Mouse (Mus musculus): ENCODE results near the gene Tcf20.

Gene Tcf20

DNA sequence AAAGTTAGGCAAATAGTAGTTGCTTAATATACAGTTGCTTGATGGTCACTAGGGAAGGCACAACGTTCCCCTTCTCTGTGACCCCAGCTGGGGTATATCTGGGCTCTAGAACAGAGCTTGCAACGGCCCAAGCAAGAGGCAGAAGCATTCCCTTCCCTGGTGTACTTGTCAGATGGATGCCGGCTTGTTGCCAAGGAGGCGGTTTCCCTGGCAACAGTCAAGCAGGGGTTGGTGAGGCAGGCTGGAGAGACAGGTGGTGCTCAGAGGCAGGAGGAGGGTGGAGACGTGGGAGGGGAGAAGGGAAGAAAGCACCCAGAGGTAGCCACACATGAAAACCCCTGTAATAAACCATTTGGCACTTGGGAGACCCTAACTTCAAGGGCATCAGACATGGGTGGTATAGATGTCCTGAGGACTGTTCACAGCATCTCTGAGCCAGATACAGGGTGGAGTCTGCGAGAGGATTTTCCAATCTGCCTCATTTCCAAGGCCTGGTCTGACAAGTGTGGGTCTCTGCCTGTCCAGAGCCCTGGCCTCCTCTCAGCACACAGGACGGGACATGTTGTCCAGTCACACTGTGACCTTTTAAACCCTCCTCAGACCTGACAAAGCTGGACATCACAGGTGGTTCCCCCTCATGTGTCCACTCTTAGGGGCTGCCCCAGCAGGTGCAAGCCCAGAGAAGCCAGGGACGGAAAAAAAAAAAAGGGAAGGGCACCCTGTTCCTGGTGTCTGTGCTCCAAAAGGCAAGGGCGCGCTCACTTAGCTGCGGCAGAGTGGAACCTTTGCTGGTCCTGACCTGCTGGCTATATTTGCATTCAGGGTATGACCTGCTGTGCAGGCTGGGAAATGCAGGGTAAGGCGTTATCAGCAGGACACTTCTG, 15.2 kb upstream of the Tcf20 start:
- in situ Hi-C loops (cut with MboI; ENCODE audit: low pct_unique_long_range_greater_than_20kb in 1 of 2, low sequenced_read_pairs in 2 of 2, unreplicated experiment in 1 of 2) = no loop called here

DNA sequence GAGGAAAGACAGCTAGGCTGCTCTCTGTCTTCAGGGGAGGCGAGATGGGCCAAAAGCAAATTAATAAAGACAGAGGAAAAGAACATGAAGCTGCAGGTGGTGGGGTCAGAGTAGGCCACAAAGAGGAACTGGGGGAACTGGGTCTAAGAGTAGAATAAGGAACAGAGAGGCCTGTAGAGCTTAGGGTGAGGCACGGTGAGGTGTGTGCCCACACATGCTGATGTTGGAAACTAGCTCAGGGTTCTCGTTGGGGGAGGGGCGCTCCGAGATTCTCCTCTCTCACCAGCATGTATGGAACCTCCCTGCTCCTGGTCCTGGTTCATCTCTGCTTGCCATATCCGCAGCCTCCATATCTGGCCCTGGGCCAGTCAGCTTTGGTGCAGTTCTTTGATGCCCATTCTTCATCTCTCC, 11.1 kb upstream of the Tcf20 start:
- in situ Hi-C loops (cut with MboI; ENCODE audit: low pct_unique_long_range_greater_than_20kb in 1 of 2, low sequenced_read_pairs in 2 of 2, unreplicated experiment in 1 of 2) = no loop called here

DNA sequence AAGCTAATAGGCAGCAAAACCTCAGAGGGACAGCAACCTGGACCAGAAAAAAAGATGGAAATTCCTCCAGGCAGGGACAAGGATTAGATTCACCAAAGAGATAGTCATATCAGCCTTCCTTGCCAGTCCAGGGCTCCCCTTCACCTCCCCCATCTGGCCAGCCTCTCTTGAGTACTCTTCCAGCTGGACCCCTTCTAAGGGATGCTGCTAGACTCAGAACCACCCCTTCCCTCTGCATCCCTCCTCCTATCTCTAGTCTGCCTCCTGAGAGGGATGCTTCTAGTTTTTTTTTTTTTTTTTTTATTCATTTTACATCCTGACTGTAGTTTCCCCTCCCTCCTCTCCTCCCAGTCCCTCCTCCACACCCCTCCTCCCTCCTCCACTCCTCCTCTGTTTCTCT, 8.8 kb upstream of the Tcf20 start:
- in situ Hi-C loops (cut with MboI; ENCODE audit: low pct_unique_long_range_greater_than_20kb in 1 of 2, low sequenced_read_pairs in 2 of 2, unreplicated experiment in 1 of 2) = no loop called here

DNA sequence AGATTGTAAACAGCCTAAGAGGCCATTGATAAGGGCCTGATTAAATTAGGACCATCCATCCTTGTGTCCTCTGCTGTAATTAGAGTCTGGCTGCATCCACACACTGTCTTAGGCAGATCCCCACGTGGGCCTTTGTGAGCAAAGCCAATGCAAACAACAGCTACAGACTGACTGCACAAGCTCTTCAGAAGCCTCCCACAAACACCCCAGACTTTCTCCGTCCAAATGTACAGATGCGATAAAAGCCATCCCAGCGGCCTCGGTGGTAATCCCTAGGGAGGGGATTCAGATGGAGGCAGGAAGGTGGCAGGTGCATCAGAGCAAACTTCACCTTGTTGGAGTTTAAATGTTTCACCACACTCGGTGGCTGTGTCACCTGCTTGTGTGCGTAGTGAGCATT, 7.6 kb upstream of the Tcf20 start:
- in situ Hi-C loops (cut with MboI; ENCODE audit: low pct_unique_long_range_greater_than_20kb in 1 of 2, low sequenced_read_pairs in 2 of 2, unreplicated experiment in 1 of 2) = no loop called here

DNA sequence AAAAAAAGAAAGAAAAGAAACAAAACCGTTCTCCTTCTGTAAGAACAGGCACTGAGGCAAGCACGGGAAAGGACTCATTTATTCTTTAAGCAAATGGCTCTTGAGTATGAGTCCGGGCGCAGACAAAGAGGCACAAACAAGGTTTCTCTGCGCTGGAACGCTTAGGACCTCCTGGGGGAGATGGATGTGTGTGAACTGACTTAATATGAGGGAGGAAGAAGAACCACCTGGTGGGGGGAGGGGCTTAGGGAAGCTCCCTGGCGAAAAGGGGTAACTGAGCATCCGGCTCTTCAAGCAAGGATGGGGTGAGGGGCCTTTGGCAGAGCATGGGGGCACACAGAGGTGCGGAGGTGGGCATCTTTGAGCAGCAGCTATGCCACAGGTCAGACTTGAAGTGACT, 5.2 kb upstream of the Tcf20 start:
- in situ Hi-C loops (cut with MboI; ENCODE audit: low pct_unique_long_range_greater_than_20kb in 1 of 2, low sequenced_read_pairs in 2 of 2, unreplicated experiment in 1 of 2) = no loop called here

DNA sequence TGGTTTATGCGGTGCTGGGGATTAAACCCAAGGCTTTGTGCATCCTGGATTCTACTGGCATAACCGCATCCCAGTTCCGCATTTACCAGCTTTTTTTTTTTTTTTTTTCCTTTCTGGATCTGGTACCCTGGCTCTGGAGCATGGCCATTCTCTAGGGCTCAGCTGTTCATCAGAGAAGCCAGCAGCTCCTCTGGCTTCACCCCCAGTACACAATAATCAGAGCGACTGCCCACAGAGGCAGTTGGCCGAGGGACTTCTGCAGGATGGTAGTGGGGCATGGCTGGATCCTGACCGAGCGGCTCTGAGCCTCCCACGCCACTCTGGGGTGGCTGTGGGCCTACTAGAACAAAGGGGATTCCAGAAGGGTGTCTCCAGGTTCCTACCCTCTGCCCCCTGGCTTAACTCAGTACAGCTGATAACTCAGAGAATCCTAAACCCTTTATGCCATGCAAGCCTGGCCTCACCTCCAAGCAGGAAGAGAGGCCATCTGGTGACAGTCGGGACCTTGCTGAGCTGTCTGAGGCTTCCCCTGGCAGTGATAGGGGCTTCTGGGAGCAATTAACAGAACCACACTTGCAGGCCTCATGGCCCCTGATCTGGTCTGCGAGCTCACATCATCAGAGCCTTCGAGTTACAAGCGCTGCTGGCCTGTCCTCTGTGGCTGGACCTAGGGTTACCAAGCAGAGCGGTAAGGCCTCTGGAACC, 4.6 kb upstream of the Tcf20 start:
- in situ Hi-C loops (cut with MboI; ENCODE audit: low pct_unique_long_range_greater_than_20kb in 1 of 2, low sequenced_read_pairs in 2 of 2, unreplicated experiment in 1 of 2) = no loop called here

DNA sequence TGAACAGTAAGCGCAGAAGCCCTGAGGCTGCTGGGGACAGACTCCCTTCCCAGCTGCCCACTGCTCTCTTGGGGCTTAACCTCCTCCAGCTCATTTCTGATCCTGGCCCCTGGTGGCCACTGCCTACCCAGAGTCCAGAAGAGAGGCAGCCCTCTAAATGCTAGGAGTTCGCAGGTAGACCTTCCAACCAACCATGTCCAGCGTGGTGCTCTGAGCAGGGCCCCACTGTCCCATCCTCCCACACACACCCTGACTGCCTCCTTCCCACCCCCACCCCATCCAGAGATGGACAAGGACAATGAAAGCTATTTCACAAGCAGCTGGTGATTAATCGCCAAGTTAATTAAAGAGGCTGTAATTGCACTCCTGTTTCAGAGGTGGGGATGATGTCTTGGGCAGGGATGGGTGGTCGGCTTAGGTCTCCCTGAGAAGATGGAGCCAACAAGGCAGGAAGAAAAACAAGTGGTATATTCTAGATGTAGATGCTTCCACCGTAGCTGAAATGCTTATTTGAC, 1.6 kb upstream of the Tcf20 start:
- in situ Hi-C loops (cut with MboI; ENCODE audit: low pct_unique_long_range_greater_than_20kb in 1 of 2, low sequenced_read_pairs in 2 of 2, unreplicated experiment in 1 of 2) = no loop called here

DNA sequence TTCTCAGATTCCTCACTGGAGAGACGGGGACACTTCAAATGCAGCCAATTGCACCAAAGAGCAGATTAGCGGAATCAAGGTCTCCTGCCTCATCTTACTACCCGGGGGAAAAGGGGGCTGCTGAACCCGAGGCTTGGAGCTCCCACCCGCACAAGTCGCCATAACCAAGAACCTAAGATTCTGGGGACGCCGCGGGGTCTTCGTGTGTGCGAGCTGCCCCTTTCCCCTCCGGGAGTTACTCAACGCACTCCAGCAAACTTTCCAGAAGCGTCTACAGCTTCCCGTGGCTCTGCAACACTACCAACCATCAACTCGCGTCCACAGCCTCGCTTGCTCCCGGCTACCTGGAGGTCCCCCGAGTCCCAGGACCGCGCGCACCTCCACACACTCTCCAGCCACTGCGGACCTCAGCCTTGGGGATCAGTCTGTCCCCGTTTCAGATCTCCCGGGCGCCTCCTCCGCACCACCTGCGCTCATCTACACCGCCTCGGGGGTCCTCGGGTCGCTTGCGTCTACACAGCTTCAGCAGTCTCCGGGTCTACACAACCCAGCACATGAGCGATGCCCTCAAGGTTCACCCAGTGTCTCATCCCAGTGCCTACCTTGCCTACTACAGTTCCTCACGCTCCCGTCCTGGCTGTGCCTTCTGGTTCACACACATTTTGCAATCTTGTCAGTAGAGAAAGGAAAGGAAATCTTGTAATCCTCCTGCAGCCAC, 499 bp downstream of the Tcf20 start:
- in situ Hi-C loops (cut with MboI; ENCODE audit: low pct_unique_long_range_greater_than_20kb in 1 of 2, low sequenced_read_pairs in 2 of 2, unreplicated experiment in 1 of 2) = no loop called here

DNA sequence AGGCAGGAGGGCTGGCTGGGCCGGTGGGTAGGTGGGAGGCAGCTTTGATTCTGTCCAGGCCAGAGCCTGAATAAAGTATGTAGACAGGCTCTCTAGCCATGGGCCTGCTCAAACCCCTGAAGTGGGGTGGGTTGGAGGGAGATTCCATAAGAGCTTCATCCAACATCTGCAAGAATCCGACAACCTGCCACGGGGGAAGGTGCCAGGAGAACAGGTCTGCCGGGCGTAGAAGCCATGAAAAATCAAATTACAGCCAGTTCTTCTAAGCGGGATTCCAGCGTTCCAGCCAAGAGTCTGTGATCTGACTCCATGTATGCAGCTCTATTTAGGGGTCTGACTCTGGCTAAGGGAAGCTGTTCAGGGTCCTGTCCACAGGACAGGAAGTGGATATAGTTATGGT, 3.1 kb downstream of the Tcf20 start:
- in situ Hi-C loops (cut with MboI; ENCODE audit: low pct_unique_long_range_greater_than_20kb in 1 of 2, low sequenced_read_pairs in 2 of 2, unreplicated experiment in 1 of 2) = no loop called here

DNA sequence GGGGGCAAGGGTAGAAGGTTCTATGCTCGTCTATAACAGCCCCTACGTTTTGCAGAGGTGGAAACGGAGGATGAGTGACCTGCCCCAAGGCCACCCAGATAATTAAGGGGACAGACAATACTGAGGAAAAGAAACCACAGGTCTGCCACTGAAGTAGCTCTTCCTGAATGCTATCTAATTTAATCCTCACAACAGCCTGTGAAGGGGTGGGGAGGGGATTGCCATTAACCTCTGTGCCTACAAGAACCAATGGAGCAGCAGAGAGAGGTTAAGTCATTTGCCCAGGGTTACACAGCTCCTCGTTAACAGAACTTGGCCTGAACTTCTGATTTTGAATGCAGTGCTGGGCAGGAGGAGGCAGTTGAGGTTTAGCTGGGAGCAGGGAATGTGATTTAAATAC, 3.6 kb downstream of the Tcf20 start:
- in situ Hi-C loops (cut with MboI; ENCODE audit: low pct_unique_long_range_greater_than_20kb in 1 of 2, low sequenced_read_pairs in 2 of 2, unreplicated experiment in 1 of 2) = no loop called here

DNA sequence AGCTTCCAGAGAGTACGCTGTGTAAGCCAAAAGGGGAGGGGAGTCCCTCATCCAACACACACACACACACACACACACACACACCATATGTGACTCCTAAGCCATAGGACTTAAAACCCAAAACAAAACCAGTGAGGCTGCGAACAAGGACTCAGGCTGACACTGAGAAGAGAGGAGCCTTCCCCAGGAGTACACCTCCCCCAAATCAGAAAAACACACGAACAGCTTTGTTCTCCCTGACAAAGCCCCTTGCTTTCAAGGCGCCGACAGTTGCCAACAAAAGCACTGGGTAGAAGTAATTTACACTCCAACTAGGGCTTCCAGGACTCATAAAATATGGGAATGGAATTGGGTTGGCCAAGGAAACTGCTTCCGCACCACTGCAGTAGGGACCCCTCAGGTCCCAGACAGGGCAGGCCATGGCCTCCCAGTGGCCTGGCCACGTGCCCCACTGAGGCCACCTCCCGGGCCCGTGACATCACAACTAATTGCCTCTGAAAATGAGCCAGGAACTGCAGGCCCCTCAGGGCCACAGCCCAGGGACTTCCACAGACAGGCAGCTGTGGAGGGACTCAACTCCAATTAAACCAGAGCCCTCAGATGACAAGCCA, 4.2 kb downstream of the Tcf20 start:
- in situ Hi-C loops (cut with MboI; ENCODE audit: low pct_unique_long_range_greater_than_20kb in 1 of 2, low sequenced_read_pairs in 2 of 2, unreplicated experiment in 1 of 2) = no loop called here

DNA sequence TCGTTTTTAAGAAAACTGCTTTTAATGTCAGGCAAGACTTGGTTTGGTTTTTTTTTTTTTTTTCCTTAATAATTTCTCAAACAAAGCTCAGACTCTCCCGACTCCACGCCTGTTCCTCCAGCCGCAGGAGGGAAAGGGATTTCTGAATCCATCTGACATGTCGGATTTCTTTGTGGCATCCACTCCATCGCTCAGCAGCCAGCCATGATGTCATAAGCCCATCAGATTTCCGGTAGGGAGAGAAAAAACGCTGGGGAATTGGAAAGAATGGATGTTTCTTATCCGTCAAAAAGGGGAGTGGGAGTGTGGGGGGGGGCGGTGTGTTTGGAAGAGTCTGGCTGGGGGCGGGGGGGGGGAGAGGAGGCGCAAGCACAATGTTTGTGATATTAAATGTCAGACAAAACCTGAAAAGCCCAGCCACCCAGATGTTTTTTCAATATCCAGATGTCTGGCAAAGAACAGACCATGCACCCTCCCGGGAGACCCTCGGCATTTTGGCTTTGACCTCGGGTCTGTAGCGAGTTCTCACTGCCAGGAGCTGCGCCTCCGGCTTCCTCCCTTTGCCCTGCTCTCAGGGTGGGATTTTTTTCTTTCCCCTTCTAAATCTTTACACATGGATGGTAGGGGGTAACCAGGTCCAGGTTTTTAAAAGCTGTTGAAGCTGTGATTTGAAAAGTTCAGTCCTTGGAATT, 4.8 kb downstream of the Tcf20 start:
- in situ Hi-C loops (cut with MboI; ENCODE audit: low pct_unique_long_range_greater_than_20kb in 1 of 2, low sequenced_read_pairs in 2 of 2, unreplicated experiment in 1 of 2) = no loop called here

DNA sequence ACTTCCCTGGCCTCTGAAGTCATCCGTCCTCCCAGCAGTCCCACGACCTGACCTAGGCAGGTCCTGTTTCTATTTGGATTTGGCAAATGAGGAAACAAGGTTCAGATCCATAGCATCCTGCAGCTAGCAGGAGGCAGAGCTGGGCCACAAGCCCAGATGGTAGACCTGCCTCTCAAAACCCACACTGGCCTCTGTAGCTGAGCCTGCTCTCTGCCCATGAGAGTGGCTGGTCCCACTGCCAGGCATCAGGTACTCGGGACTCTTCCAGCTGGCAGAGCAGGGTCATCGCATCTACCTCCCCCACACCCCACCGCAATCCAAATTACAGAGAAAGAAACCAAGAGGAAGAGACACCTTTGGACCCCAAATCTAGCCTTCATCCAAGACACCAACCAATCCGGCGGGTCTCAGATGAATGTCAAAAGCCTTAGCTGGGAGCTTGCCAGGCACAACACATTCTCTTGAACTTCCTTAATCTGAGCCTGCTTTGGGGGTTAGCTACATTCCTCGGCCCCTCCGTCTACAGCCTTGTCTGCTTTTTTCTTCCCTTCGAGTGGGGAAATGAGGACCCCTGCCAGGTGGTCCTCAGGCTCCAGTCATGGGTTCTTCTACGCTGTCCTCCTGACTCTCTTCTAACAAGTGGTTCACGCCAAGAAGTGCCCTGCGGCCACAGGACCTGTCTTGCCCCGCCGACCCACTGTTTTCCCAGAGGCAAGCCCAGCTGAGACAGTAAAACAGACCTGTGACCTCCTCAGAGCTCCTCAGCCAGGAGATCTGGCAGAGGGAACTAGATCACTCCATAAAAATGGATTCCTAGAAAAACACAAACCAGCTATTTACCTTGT, 5.8 kb downstream of the Tcf20 start:
- in situ Hi-C loops (cut with MboI; ENCODE audit: low pct_unique_long_range_greater_than_20kb in 1 of 2, low sequenced_read_pairs in 2 of 2, unreplicated experiment in 1 of 2) = no loop called here

DNA sequence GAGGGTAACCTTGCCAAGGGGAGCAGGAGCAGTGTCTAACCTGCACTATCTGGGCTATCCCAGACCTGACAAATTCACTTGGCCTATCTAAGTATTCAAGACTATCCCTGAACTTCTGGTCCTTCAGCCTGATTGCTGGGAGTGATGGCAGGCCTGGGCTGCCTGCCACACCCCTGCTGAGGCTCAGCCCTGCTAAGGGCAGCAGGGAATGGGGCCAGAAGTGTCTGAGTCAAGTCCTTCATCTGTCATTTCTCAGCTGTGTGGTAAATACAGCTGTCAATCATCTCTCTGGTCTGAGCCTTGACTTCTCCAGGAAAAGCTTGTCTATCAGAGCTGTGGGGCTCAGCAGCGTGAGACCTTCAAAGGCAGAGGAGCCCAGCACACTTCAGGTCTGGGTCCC, 8.1 kb downstream of the Tcf20 start:
- in situ Hi-C loops (cut with MboI; ENCODE audit: low pct_unique_long_range_greater_than_20kb in 1 of 2, low sequenced_read_pairs in 2 of 2, unreplicated experiment in 1 of 2) = no loop called here

DNA sequence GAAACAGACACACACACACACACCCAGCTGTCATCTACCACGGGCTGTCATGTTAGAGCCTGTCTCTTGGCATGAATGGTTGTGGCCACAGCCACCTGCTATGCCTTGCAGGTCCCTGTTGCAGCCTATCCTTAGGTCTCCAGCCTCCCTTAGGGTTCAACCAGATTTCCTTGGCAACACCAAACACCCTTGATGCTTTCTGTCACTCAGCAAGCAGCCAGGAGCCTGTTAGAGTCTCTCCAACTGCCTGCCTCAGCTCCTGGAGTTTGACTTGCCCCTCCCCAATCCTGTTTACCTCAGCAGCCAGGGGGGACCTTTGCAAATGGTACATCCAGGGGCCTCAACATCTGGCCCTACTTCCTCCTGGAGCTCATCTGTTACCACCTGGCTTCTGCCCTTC, 13.2 kb downstream of the Tcf20 start:
- in situ Hi-C loops (cut with MboI; ENCODE audit: low pct_unique_long_range_greater_than_20kb in 1 of 2, low sequenced_read_pairs in 2 of 2, unreplicated experiment in 1 of 2) = no loop called here

DNA sequence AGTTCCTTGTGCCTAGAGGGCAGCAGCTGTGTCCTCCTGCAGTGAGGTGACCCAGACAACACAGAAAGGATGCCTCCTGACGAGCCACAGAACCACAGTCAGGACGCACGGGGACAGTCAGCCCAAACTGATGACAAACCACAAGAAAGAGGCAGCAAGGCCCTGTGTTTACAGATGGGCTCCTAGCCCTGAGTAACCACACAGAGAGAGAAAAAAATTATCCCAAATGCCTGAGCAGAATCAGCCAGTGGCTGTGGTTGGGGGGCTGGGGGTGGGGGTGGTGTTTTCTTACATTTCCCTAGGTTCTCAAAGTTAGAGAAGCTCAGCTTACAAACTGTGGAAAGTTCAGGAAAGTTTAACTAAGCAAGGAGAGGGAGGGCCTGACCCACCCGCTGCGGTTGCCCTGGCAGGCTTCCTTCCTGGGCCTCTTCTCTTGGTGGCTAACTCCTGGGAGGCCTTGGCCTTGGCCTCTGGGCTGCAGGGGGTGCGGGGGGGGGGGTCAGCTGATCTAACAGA, 18.4 kb downstream of the Tcf20 start:
- in situ Hi-C loops (cut with MboI; ENCODE audit: low pct_unique_long_range_greater_than_20kb in 1 of 2, low sequenced_read_pairs in 2 of 2, unreplicated experiment in 1 of 2) = no loop called here

DNA sequence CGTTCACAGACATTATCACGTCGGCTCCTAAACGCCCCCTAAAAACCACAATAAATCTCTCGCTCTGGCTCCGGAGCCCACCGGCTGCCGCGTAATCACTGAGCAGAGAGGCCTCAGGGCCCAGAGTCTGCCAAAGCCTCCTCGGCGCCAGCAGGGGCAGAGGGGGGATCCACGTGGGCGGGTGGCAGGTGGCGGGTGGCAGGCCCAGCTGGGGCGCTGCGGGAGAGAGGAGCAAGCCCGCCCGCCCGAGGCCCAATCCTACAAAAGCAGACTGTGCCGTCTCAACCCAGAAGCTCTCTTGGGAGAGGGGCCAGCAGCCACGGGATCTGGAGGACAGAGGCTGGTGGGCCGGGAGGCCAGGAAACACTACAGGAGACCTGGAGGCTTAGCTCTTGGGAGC, 19.2 kb downstream of the Tcf20 start:
- in situ Hi-C loops (cut with MboI; ENCODE audit: low pct_unique_long_range_greater_than_20kb in 1 of 2, low sequenced_read_pairs in 2 of 2, unreplicated experiment in 1 of 2) = no loop called here
